In the genomic region with DNA sequence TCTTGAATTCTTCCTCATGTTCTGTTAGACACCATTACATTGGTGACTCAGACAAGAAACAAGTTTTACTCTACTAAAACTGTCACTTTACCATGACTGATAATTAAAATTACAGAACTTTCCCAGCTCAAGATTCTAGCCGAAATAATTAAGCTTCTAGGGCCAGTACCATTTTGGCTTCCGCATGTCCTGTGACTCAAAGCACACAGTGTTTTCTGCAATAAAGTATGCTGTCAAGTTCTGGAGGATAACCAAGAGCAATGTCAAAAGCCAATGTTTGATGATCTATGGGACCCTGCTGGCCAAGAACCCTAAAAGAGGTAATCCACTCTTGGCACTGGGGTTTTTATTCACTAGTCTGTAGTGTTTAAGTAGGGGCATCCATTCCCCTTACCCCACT, we compare ENCODE assay signal across 28 mouse cellular contexts. TPM values are rescaled to one million over a fixed set of nuclear protein-coding genes. Genes with fewer than 3 reads are reported as not detected.
DNase-seq lines count a peak whose midpoint lies in the region.
"Had no signal": no experiment of that assay in that cellular context is flagged by ENCODE, and none has a peak within 500 bp of the region (broad histone marks: within the 10 kb centered on the region; RNA-seq: fewer than 3 reads in every experiment).

No protein-coding gene starts in this region.

- peak; percentile 39 for DNase-seq in adrenal gland, adult 2 months
- DNase-seq in adrenal gland, postnatal 25 days: no peak
- DNase-seq in adipocyte (ENCODE audit: low spot score): peak; percentile 62
- DNase-seq in adrenal gland, postnatal 14 days: peak; percentile 36
- DNase-seq in skeletal muscle tissue, adult 2 months (ENCODE audit: low read depth, low spot score): peak; percentile 21
- no peak for DNase-seq in lung, postnatal 36 days
- DNase-seq in ovary, postnatal 14 days (ENCODE audit: low spot score): no peak
- no peak for DNase-seq in right cerebral cortex, adult 18-20 months
- DNase-seq: B cell, adult 2 months; cerebellum, adult 11 months; cerebellum, adult 2 months; cerebellum, adult 9-11 months; cerebellum, postnatal 25 days; embryo, embryonic 11 days; forebrain, postnatal 0 days; gastrocnemius, adult 2 months; gastrocnemius, postnatal 14 days; heart, adult 11 months; heart, postnatal 36 days; kidney, adult 11 months had no signal

RNA-seq across cellular contexts. Expression of a gene that starts 15.3 kb away (rescaled TPM):
- not detected for total RNA-seq in adrenal gland, adult 2 months (2021)
- polyA plus RNA-seq in adrenal gland, adult 2 months (2012; rRNA removed): not detected in 2 replicates
- total RNA-seq in adrenal gland, postnatal 25 days (2021): 0.61 TPM in 1 of 2 replicates, not detected in the other
- total RNA-seq in adrenal gland, postnatal 14 days (2021): 8.9 TPM in 1 of 2 replicates, not detected in the other
- total RNA-seq: CH12.LX; common myeloid progenitor, adult 5-6 weeks; G1E; gastrocnemius, adult 2 months; gastrocnemius, postnatal 14 days; gastrocnemius, postnatal 4 days; heart, adult 8-10 months; heart, postnatal 36 days had no signal
- polyA plus RNA-seq: erythroblast, embryonic 14.5 days; G1E; hindbrain, embryonic 13.5 days; Patski had no signal

Comparison
In these comparisons a context has a peak if more than half of its experiments do, and no peak if none do; other contexts are left out.
1. DNase-seq: peak in adrenal gland, adult 2 months (single experiment), adipocyte (single experiment), adrenal gland, postnatal 14 days (single experiment) and skeletal muscle tissue, adult 2 months (single experiment); none in adrenal gland, postnatal 25 days (single experiment), lung, postnatal 36 days (single experiment), ovary, postnatal 14 days (single experiment) and right cerebral cortex, adult 18-20 months (single experiment).